Mouse (Mus musculus) stomach, postnatal 0 days (tissue): ENCODE results near the gene Glmn.

ENCODE experiments used
- CTCF ChIP-seq: IDR thresholded peaks from 2 replicates; pipeline ENCODE4 v1.5.1; 2016; ENCODE audit warnings: antibody characterized with exemption, low read depth, mild to moderate bottlenecking, moderate library complexity
- EP300 ChIP-seq: optimal IDR thresholded peaks from 2 replicates; pipeline ENCODE3; 2016; ENCODE audit warnings: antibody characterized with exemption

DNA sequence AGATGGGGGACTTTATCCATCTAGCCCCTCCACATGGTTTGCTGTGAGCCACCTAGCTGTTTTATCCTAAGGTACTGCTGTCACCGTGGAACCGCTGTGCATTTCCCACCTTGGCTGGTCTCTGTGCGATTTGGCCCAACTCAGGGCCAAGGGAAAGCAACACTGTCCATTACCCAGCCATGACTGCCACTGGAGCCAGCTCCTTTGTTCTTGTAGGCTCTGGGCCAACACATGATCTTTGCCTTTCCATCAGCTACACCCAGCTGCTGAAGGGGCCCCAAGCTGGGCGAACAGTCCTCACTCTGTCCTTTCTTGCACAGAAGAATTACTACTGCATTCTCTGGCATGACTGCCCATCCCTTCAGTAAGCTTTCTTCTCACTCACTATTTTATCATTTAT, 79.1 kb downstream of the Glmn start:
- TF ChIP-seq CTCF (no peak), EP300 (no peak)
